Mouse (Mus musculus) CH12.LX (cell line): ENCODE results near the gene Frat2.

ENCODE experiments used
- CHD1 ChIP-seq: IDR thresholded peaks from 2 replicates; pipeline ENCODE4 v1.6.1; 2012; ENCODE audit warnings: low read depth, low read length, improper control_type of control experiment, inconsistent platforms
- CTCF ChIP-seq, 2 experiments: IDR thresholded peaks in 1 of 2; conservative IDR thresholded peaks in 1 of 2; 2 replicates each; pipeline ENCODE4 v1.5.1; 2011 to 2012; ENCODE audit warnings: low read depth in 2 of 2, low read length in 2 of 2, improper control_type of control experiment in 1 of 2, inconsistent platforms in 1 of 2, mild to moderate bottlenecking in 1 of 2, moderate library complexity in 1 of 2
- E2F4 ChIP-seq: IDR thresholded peaks from 2 replicates; pipeline ENCODE4 v1.6.1; 2011; ENCODE audit warnings: low read depth, low read length, improper control_type of control experiment; ENCODE audit not compliant: insufficient replicate concordance
- EP300 ChIP-seq: IDR thresholded peaks from 2 replicates; pipeline ENCODE4 v1.6.1; 2011; ENCODE audit warnings: low read length, improper control_type of control experiment
- KAT2A ChIP-seq: IDR thresholded peaks from 2 replicates; pipeline ENCODE4 v1.6.1; 2012; ENCODE audit warnings: low read length, improper control_type of control experiment, inconsistent platforms; ENCODE audit not compliant: insufficient replicate concordance
- MAX ChIP-seq: IDR thresholded peaks from 2 replicates; pipeline ENCODE4 v1.6.1; 2011; ENCODE audit warnings: low read length, improper control_type of control experiment
- PAX5 ChIP-seq: IDR thresholded peaks from 2 replicates; pipeline ENCODE4 v1.6.1; 2012; ENCODE audit warnings: low read length, inconsistent platforms, mixed read lengths
- POLR2A ChIP-seq: IDR thresholded peaks from 2 replicates; pipeline ENCODE4 v1.6.1; 2011; ENCODE audit warnings: low read depth, mild to moderate bottlenecking, improper control_type of control experiment, low read length
- POLR2AphosphoS2 ChIP-seq: IDR thresholded peaks from 2 replicates; pipeline ENCODE4 v1.6.1; 2011; ENCODE audit warnings: low read depth, low read length, improper control_type of control experiment

DNA sequence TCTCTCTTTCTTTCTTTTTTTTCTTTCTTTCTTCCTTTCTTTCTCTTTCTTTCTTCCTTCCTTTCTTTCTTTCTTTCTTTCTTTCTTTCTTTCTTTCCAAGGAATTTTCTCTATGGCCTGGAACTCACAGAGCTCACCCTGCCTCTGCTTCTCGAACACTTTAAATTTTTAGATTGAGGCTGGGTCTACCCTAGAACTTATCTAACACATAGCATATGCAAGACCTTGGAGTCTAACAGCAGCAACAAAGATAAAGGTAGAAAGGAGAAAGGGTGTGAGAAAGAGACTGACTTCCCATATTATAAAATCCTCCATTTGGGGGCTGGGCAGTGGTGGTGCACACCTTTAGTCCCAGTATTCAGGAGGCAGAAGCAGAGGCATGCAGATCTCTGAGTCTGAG lies 25.3 kb downstream of the Frat2 start:
- TF ChIP-seq POLR2A (no peak), CTCF (conservative IDR thresholded peaks at IDR 0.05 in 1 of 2, IDR thresholded peaks at IDR 0.05 in 1 of 2; ENCODE audit: low read depth in 2 of 2, low read length in 2 of 2) (no peak), EP300 (no peak), POLR2AphosphoS2 (no peak), E2F4 (no peak), PAX5 (no peak), KAT2A (no peak), CHD1 (no peak), MAX (no peak)
